Mouse (Mus musculus) gastrocnemius, postnatal 14 days (tissue): ENCODE results near the gene Gm4969. TPM values are rescaled to one million over a fixed set of nuclear protein-coding genes. Genes with fewer than 3 reads are reported as not detected.
"Not testable (repeated sequence)": the region's sequence is repeated elsewhere in the genome, so short reads cannot be mapped to it uniquely, and the experiment has no call there.

Experiments used
- DNase-seq: peaks from one replicate; pipeline ENCODE4 v3.0.0; 2021; ENCODE audit warnings: mixed read lengths
- intact Hi-C: fragments of 180-260 bp; cut with DNase I; formaldehyde crosslinking; loops from one replicate; pipeline ENCODE4 v1.15.1; 2025; ENCODE audit warnings: low total_unique reads
- long read RNA-seq, 2 experiments: library from polyadenylated mRNA; stranded (forward); transcript quantifications; one replicate each; pipeline ENCODE4 v2.0.0; 2021
- total RNA-seq, 2 experiments: library from RNA; stranded (reverse); gene quantifications; 2 replicates each; pipeline ENCODE4 v1.2.3; 2021

Gene Gm4969
- not detected for total RNA-seq
- long read RNA-seq, experiment 1: 0 reads
- long read RNA-seq, experiment 2: 0 reads

DNA sequence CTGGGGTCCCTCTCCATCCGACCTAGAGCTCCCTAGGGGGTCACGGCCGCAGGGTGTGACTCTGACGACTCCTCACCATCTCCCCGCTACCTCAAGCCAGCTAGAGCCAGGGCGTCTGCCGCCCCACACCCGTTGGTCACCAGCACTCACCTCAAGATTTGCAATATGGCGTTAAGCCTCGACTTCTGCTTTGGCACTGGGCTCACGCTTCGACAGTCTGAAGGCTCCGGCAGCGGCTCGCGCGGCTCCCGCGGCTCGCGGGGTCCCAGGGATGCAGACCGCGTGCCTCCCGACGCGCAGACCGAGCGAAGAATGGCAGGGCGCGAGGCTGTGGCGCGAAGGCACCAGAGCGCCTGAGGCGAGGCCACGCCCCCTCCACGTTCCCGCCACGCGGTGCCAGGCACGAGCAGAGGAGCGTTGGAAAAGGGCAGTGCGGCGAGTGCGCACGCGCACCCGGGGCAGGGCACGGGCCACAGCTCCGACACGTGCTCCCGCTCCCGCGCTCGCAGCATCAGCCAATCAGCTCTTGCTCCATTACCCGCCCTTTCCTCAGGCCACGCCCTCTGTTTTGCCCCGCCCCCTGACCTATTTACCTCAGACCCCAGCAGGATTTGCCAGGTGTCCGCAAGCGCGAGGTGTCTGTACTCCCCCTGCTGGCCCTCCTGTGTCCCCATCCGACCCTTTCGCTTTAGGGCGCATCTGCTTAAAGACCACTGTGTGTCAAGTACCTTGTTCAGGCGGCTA lies at the start of gene Gm4969:
Gene Gm4969 (minus strand): TSS at position 341 of the 744 bp plus-strand sequence.
- peak; percentile 53 for DNase-seq
- intact Hi-C loops: no loop called here

- intact Hi-C loops: no loop called here
- no peak for DNase-seq
Observed at GRCm38 (mm10) chr7:19166990-19167389, 48.8 kb upstream of the Gm4969 start.

- DNase-seq: no peak
- intact Hi-C loops: no loop called here
Observed at GRCm38 (mm10) chr7:19165656-19166423, 47.7 kb upstream of the Gm4969 start, which contains the start of gene Gipr. Gipr (minus strand) TSS chr7:19166127.

DNA sequence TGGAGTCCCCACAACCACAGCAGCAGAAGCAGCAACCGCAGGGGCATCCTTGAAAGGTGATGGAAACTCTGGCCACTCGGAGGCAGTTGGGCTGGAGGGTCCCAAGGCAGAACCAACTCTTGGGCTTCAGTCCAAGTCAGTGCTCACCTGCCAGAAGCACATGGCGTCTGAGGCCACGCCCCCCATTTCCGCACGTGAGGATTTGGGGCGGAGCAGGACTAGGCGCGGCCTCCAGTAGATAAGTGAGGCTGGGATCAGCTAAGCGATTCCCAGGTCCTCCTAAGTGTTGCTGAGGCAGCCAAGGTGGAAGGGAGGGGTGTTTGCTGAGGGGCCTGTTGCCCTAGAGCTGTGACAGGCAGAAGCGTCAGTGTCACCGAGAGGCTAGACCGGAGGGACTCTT lies 46.8 kb upstream of the Gm4969 start:
- intact Hi-C loops: no loop called here
- DNase-seq: no peak

DNA sequence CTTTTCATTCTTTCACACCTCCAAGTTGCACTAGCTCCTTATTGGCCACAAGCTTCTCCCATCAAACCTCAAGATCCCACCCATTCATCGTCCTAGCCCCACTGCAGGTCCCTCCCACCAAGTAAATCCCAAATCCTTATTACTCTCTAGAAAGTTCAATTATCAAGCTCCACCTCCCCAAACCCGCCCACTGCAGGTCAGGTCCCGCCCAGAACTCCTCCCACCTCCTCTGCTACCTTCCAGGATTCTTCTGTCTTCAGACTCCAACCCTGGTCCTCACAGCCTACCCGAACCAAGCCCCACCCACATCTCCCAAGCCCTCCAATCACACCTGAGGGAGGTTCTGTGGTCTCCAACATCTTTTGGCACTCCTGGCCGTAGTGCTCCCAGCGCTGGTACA lies 46.0 kb upstream of the Gm4969 start:
- no peak for DNase-seq
- intact Hi-C loops: no loop called here

DNA sequence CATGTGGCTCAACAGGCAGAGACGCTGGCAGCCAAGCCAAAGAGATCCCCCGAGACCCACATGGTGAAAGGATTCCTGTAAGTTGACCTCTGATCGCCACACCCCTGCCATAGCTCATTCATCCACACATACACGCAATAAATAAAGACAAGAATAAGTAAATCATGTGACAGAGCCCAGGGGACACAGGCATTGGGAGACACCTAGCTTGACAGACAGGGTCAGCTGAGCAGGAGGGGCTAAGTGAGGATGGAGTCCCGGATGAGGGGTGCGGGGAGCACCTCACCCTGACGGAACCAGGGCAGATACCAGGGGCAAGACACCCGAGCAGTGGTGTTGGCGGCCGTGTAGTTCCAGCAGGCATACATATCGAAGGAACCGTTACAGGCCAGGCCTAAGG lies 45.6 kb upstream of the Gm4969 start:
- no peak for DNase-seq
- intact Hi-C loops: no loop called here

GRCm38 (mm10) chr7:19162928-19163327 lies 44.8 kb upstream of the Gm4969 start:
- intact Hi-C loops: no loop called here

GRCm38 (mm10) chr7:19160115-19160514 lies 41.9 kb upstream of the Gm4969 start:
- intact Hi-C loops: no loop called here
- DNase-seq: no peak

More at GRCm38 (mm10) chr7:19162928-19163327, 44.8 kb upstream of the Gm4969 start:
- no peak for DNase-seq

GRCm38 (mm10) chr7:19159411-19159810 lies 41.2 kb upstream of the Gm4969 start:
- DNase-seq: no peak
- intact Hi-C loops: no loop called here

DNA sequence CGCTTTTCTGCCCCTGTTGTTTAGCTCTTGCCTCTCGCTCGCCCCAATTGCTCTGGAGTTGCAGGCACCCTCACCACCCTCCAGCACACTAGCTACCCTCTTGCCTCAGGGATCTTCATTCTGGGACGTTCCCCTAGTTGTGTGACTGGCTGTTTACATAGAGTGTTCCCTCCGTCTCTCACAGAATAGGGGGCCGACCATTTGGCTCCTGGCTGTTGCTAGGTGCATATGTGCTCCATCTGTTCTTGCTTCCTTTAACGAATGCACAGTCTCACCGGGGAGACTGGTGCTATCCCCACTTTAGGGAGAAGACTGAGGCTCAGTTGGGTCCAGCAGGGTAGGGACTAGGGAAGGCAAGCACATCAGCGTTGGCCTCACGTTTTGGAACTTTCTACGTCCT lies 40.4 kb upstream of the Gm4969 start:
- no peak for DNase-seq
- intact Hi-C loops: no loop called here

- intact Hi-C loops: no loop called here
- peak; percentile 89 for DNase-seq
Observed at GRCm38 (mm10) chr7:19157160-19157800, 39.1 kb upstream of the Gm4969 start.

DNA sequence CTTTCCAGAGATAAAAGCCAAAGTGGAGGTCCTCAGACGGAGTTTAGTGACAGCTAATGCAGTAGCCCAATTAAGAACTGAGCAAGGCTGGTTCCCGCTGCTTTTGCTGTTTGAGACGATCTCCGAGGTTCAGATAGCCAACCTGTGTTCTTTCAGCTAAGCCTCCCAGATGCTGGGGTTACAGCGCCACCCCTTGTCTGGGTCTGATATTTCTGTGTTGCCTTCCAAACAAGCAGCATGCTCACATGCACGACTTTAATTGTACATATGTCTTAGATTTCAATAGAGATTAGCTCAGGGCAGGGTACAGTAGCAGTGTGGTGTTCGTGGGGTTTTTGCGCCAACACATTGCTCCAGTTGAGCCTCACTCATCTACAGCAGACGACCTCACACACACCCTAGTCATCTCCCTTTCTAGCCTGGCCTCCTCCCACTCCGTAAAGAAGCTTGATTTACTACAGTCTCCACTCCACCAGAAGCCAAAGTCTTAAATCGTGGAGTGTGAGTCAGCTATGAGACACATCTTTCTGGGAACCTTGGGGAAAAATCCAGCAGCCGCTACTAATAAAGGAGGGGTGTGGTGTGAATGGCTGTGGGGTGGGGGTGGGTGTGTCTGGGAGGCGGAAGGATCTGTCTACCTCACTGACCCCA lies 37.8 kb upstream of the Gm4969 start:
- no peak for DNase-seq
- intact Hi-C loops: no loop called here

- DNase-seq: no peak
- intact Hi-C loops: no loop called here
Observed at GRCm38 (mm10) chr7:19154796-19155195, 36.6 kb upstream of the Gm4969 start.

- DNase-seq, intact Hi-C loops: not testable (repeated sequence)
Observed at GRCm38 (mm10) chr7:19151121-19151520, 33.0 kb upstream of the Gm4969 start.

DNA sequence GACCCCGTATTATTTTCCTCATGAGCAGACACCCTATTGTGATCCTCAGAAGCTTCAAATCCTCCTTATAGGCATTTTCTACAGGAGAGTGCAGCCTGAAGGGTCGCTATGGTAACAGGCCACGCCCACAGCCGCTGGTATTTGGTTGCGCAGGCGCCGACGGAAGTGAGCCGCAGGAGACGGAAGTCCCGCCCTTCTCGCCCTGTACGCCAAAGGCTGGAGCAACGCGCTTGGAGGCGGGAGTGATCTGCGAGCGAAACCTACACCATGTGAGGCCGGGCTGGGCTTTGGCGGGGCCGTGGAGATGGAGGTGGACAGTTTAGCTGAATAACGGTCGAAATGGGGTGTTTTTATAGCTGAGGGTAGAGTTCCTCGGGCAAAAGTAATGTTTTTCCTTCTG lies 31.5 kb upstream of the Gm4969 start, which contains the start of gene Snrpd2:
Gene Snrpd2 (plus strand): TSS at position 97 of the 400 bp plus-strand sequence.
- intact Hi-C loops: no loop called here
- DNase-seq: peak; percentile 97

GRCm38 (mm10) chr7:19148875-19149541 lies 30.8 kb upstream of the Gm4969 start, which contains the start of gene Qpctl:
Qpctl (minus strand) TSS chr7:19149291.
- peak; percentile 99 for DNase-seq
- intact Hi-C loops: no loop called here

DNA sequence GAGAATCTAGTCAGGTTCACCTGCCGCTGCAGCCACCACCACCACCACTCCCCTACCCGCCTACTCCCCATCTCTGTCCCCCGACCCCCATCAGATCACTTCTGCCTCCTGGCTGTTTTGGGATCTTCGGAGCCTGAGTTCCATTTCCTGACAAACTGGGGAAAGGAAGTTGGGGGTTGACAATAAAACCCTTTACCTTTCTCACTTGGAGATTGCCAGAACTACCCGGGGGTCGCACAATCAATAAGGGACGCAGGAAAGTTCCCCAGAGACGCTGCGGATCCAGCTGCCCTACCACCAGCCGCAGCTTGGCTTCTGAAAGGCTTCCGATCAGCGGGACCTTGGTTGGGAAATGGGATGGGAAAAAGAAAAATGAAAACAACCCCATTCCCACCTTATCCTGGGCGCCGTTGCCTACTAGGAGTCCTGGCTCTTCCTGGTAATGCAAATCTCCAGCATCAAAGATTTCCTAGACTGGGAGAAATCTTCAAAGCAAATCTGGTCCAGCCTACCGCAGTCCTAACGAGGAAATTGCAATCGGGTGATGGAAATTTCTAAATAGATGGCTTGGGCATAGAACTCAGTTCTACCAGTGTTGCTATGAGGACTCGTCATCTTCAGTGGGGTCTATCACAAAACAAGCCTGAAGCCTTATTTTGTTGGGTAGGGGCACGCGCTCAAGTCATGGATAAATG lies 30.2 kb upstream of the Gm4969 start:
- no peak for DNase-seq
- intact Hi-C loops: no loop called here

DNA sequence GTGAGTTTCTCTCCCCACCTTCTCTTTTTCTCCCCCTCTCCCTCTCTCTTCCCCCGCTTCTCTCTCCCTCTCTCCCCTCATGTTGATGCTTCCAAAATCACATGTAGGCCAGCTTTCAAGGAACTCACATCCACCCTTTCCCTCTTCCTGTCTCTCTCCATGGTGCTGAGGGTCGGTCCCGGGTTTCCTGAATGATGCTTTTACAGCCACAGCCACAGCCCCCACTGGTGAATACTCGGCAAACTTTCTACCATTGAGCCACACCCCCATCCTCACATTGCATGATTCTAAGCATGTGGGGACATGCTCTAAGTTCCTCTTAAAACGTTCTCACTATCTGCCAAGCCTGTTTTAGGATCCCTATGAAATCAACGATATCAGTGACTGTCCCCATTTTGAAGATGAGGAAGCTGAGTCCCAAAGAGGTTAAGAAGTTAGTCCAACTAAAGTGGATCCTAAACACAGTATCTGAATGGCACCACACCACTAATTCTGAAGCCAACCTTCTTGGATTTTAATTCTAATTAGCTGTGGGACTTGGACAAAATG lies 29.4 kb upstream of the Gm4969 start:
- no peak for DNase-seq
- intact Hi-C loops: no loop called here
